Mouse (Mus musculus): ENCODE data around the gene Spock3. TPM values are rescaled to one million over a fixed set of nuclear protein-coding genes. Genes with fewer than 3 reads are reported as not detected.
A peak's percentile ranks its signal among the peaks of the same experiment; 100 is the strongest.
"Not testable (repeated sequence)": the region's sequence is repeated elsewhere in the genome, so short reads cannot be mapped to it uniquely, and the experiment has no call there.

Gene Spock3
- polyA plus RNA-seq (2015; fragmentation: Nextera tagmentation; extraction: Ambion mirVana) = 55.1 and 59.9 TPM in 2 replicates

- no peaks in the 10 kb centered on the region for H3K36me3 ChIP-seq (replicated peaks)
- peak within 1 kb of the TSS; percentile 63 for H3K4me3 ChIP-seq
- H3K4me2 ChIP-seq = peak within 1 kb of the TSS; percentile 61
- no peaks in the 10 kb centered on the region for H3K9me3 ChIP-seq
- H3K9ac ChIP-seq = peak within 1 kb of the TSS; percentile 64
- ATAC-seq (replicated peaks) = no peak; the same call in 1 of the 2 replicates
- no peaks in the 10 kb centered on the region for H3K27me3 ChIP-seq (replicated peaks)
- 36% methylated on average over 2 of the region's 2 CpGs for WGBS
- H3K27ac ChIP-seq = peak within 1 kb of the TSS; percentile 77
- peaks cover 10% of the 10 kb centered on the region; the same call in 1 of the 2 replicates for H3K4me1 ChIP-seq
Observed at GRCm38 (mm10) chr8:62950709-62951108, at the start of gene Spock3. Gene Spock3, plus strand, starts transcription at chr8:62951009.

GRCm38 (mm10) chr8:62951173-62952134 is 645 bp downstream of the Spock3 start:
- ATAC-seq (replicated peaks) = peak; percentile 95
- H3K27ac ChIP-seq = peak overlapping the region; percentile 77
- WGBS = under 1% methylated on average over 46 of the region's 50 CpGs
- H3K4me3 ChIP-seq = peak overlapping the region; percentile 63
- H3K9ac ChIP-seq = peak overlapping the region; percentile 64
- H3K4me1 ChIP-seq = peaks cover 10% of the 10 kb centered on the region; the same call in 1 of the 2 replicates
- H3K27me3 ChIP-seq (replicated peaks) = no peaks in the 10 kb centered on the region
- peak overlapping the region; percentile 61 for H3K4me2 ChIP-seq
- no peaks in the 10 kb centered on the region for H3K36me3 ChIP-seq (replicated peaks)
- no peaks in the 10 kb centered on the region for H3K9me3 ChIP-seq

- Histone ChIP-seq H3K27ac (0 out of 2 replicates have a peak overlapping the region, but pooled peaks have one; percentile 5), H3K9me3 (no peaks in the 10 kb centered on the region), H3K27me3 (replicated peaks) (no peaks in the 10 kb centered on the region), H3K4me3 (peak overlapping the region; percentile 63), H3K4me1 (peaks cover 10% of the 10 kb centered on the region; the same call in 1 of the 2 replicates), H3K9ac (peak overlapping the region; percentile 64; the same call in 1 of the 2 replicates), H3K4me2 (peak overlapping the region; percentile 61), H3K36me3 (replicated peaks) (no peaks in the 10 kb centered on the region)
- ATAC-seq (replicated peaks) = peak; percentile 15
- 8% methylated on average over 3 of the region's 3 CpGs for WGBS
Observed at GRCm38 (mm10) chr8:62952481-62952880, 1.7 kb downstream of the Spock3 start.

GRCm38 (mm10) chr8:62962608-62963007 is 11.8 kb downstream of the Spock3 start:
- no peak overlapping the region for H3K9ac ChIP-seq
- H3K9me3 ChIP-seq = no peaks in the 10 kb centered on the region
- no peaks in the 10 kb centered on the region for H3K27me3 ChIP-seq (replicated peaks)
- H3K27ac ChIP-seq = no peak overlapping the region
- ATAC-seq (replicated peaks) = no peak
- no peaks in the 10 kb centered on the region for H3K36me3 ChIP-seq (replicated peaks)
- no peaks in the 10 kb centered on the region for H3K4me1 ChIP-seq
- no peak overlapping the region for H3K4me2 ChIP-seq
- H3K4me3 ChIP-seq = no peak overlapping the region
- WGBS = 89% methylated on average over 3 of the region's 3 CpGs

- Histone ChIP-seq H3K4me1 (peaks cover 5% of the 10 kb centered on the region; the same call in 1 of the 2 replicates), H3K9ac (no peak overlapping the region), H3K4me2 (no peak overlapping the region), H3K4me3 (no peak overlapping the region), H3K27me3 (replicated peaks) (no peaks in the 10 kb centered on the region), H3K27ac (no peak overlapping the region), H3K36me3 (replicated peaks) (no peaks in the 10 kb centered on the region), H3K9me3 (no peaks in the 10 kb centered on the region)
- WGBS = 38% methylated on average over 2 of the region's 2 CpGs
- peak; percentile 59; the same call in 1 of the 2 replicates for ATAC-seq (replicated peaks)
Observed at GRCm38 (mm10) chr8:62969802-62970372, 19.1 kb downstream of the Spock3 start.

- no peaks in the 10 kb centered on the region for H3K9me3 ChIP-seq
- H3K4me1 ChIP-seq = no peaks in the 10 kb centered on the region
- ATAC-seq (replicated peaks) = no peak
- no peaks in the 10 kb centered on the region for H3K36me3 ChIP-seq (replicated peaks)
- H3K27ac ChIP-seq = no peak overlapping the region
- WGBS = 88% methylated on average over 3 of the region's 3 CpGs
- H3K27me3 ChIP-seq (replicated peaks) = no peaks in the 10 kb centered on the region
- H3K9ac ChIP-seq = no peak overlapping the region
- no peak overlapping the region for H3K4me3 ChIP-seq
- no peak overlapping the region for H3K4me2 ChIP-seq
Observed at GRCm38 (mm10) chr8:63088984-63089383, 138.2 kb downstream of the Spock3 start.

GRCm38 (mm10) chr8:63098200-63098599 is 147.4 kb downstream of the Spock3 start:
- H3K9me3 ChIP-seq = no peaks in the 10 kb centered on the region
- no peaks in the 10 kb centered on the region for H3K36me3 ChIP-seq (replicated peaks)
- no peak overlapping the region for H3K4me2 ChIP-seq
- WGBS = 84% methylated on average over 2 of the region's 2 CpGs
- H3K4me1 ChIP-seq = no peaks in the 10 kb centered on the region
- ATAC-seq (replicated peaks) = no peak
- no peak overlapping the region for H3K4me3 ChIP-seq
- H3K27ac ChIP-seq = no peak overlapping the region
- no peaks in the 10 kb centered on the region for H3K27me3 ChIP-seq (replicated peaks)
- H3K9ac ChIP-seq = no peak overlapping the region

GRCm38 (mm10) chr8:63109761-63110160 is 159.0 kb downstream of the Spock3 start:
- no peak overlapping the region for H3K4me2 ChIP-seq
- H3K36me3 ChIP-seq (replicated peaks) = no peaks in the 10 kb centered on the region
- no peak overlapping the region for H3K9ac ChIP-seq
- no peak overlapping the region for H3K27ac ChIP-seq
- no peaks in the 10 kb centered on the region for H3K4me1 ChIP-seq
- H3K9me3 ChIP-seq = no peaks in the 10 kb centered on the region
- WGBS = 40% methylated on average over 1 of the region's 1 CpGs
- no peak overlapping the region for H3K4me3 ChIP-seq
- no peak for ATAC-seq (replicated peaks)
- H3K27me3 ChIP-seq (replicated peaks) = no peaks in the 10 kb centered on the region

GRCm38 (mm10) chr8:63112919-63113318 is 162.1 kb downstream of the Spock3 start:
- Histone ChIP-seq H3K4me1 (no peaks in the 10 kb centered on the region), H3K9ac (no peak overlapping the region), H3K36me3 (replicated peaks) (no peaks in the 10 kb centered on the region), H3K27ac (no peak overlapping the region), H3K27me3 (replicated peaks) (no peaks in the 10 kb centered on the region), H3K9me3 (no peaks in the 10 kb centered on the region), H3K4me2 (no peak overlapping the region), H3K4me3 (no peak overlapping the region)
- no peak for ATAC-seq (replicated peaks)
- WGBS = 58% methylated on average over 1 of the region's 1 CpGs

GRCm38 (mm10) chr8:63120508-63120907 is 169.7 kb downstream of the Spock3 start:
- WGBS = 56% methylated on average over 2 of the region's 2 CpGs
- ATAC-seq (replicated peaks) = 0 out of 2 replicates have a peak, but pooled peaks have one; percentile 56

GRCm38 (mm10) chr8:63135406-63135805 is 184.6 kb downstream of the Spock3 start:
- Histone ChIP-seq H3K4me2 (no peak overlapping the region), H3K9ac (no peak overlapping the region), H3K27ac (no peak overlapping the region), H3K4me3 (no peak overlapping the region), H3K4me1 (no peaks in the 10 kb centered on the region), H3K27me3 (replicated peaks) (no peaks in the 10 kb centered on the region), H3K9me3 (no peaks in the 10 kb centered on the region), H3K36me3 (replicated peaks) (no peaks in the 10 kb centered on the region)
- no peak for ATAC-seq (replicated peaks)
- 95% methylated on average over 3 of the region's 3 CpGs for WGBS

More at GRCm38 (mm10) chr8:63120508-63120907, 169.7 kb downstream of the Spock3 start:
- no peak overlapping the region for H3K4me2 ChIP-seq
- no peaks in the 10 kb centered on the region for H3K27me3 ChIP-seq (replicated peaks)
- H3K4me1 ChIP-seq = no peaks in the 10 kb centered on the region
- H3K9me3 ChIP-seq = no peaks in the 10 kb centered on the region
- H3K27ac ChIP-seq = no peak overlapping the region
- no peak overlapping the region for H3K4me3 ChIP-seq
- H3K36me3 ChIP-seq (replicated peaks) = no peaks in the 10 kb centered on the region
- H3K9ac ChIP-seq = no peak overlapping the region

GRCm38 (mm10) chr8:63163861-63164260 is 213.1 kb downstream of the Spock3 start:
- not testable (repeated sequence) for ATAC-seq (replicated peaks)
- WGBS = 43% methylated on average over 2 of the region's 2 CpGs

More at GRCm38 (mm10) chr8:63163861-63164260, 213.1 kb downstream of the Spock3 start:
- not testable (repeated sequence) for H3K36me3 ChIP-seq (replicated peaks); H3K4me3 ChIP-seq; H3K4me2 ChIP-seq; H3K9me3 ChIP-seq; H3K27me3 ChIP-seq (replicated peaks); H3K27ac ChIP-seq; H3K9ac ChIP-seq; H3K4me1 ChIP-seq
